Mouse (Mus musculus): ENCODE data around the gene Tns1. TPM values are rescaled to one million over a fixed set of nuclear protein-coding genes. Genes with fewer than 3 reads are reported as not detected.

The Tns1 gene
- polyA plus RNA-seq, 1 experiment from 2014 or later = 15.9 TPM

- H3K4me3 ChIP-seq = no peak overlapping the region
- no peaks in the 10 kb centered on the region for H3K9me3 ChIP-seq
- WGBS = 64% methylated on average over 3 of the region's 3 CpGs
- peak overlapping the region; percentile 81; the same call in 1 of the 2 replicates for H3K27ac ChIP-seq
- peaks cover 51% of the 10 kb centered on the region for H3K4me1 ChIP-seq
- H3K27me3 ChIP-seq (ENCODE audit: poor library complexity, severe bottlenecking) = peaks cover 29% of the 10 kb centered on the region
- no peak for DNase-seq (ENCODE audit: extremely low spot score, low spot score)
- H3K36me3 ChIP-seq (replicated peaks) = no peaks in the 10 kb centered on the region
Observed at GRCm38 (mm10) chr1:74113071-74113470, 11.2 kb downstream of the Tns1 start.

GRCm38 (mm10) chr1:74111696-74112030 lies 12.6 kb downstream of the Tns1 start:
- H3K36me3 ChIP-seq (replicated peaks) = no peaks in the 10 kb centered on the region
- H3K4me1 ChIP-seq = peaks cover 61% of the 10 kb centered on the region
- H3K27me3 ChIP-seq (ENCODE audit: poor library complexity, severe bottlenecking) = peaks cover 31% of the 10 kb centered on the region
- peak overlapping the region; percentile 81 for H3K27ac ChIP-seq
- DNase-seq (ENCODE audit: extremely low spot score, low spot score) = no peak
- 13% methylated on average over 6 of the region's 6 CpGs for WGBS
- peak overlapping the region; percentile 11 for H3K4me3 ChIP-seq
- H3K9me3 ChIP-seq = no peaks in the 10 kb centered on the region

- Histone ChIP-seq H3K4me1 (peaks cover 66% of the 10 kb centered on the region), H3K27me3 (ENCODE audit: poor library complexity, severe bottlenecking) (peaks cover 37% of the 10 kb centered on the region), H3K9me3 (no peaks in the 10 kb centered on the region), H3K27ac (peak overlapping the region; percentile 81), H3K36me3 (replicated peaks) (no peaks in the 10 kb centered on the region), H3K4me3 (peak overlapping the region; percentile 11)
- peak; percentile 69 for DNase-seq (ENCODE audit: extremely low spot score, low spot score)
- 6% methylated on average over 8 of the region's 8 CpGs for WGBS
Observed at GRCm38 (mm10) chr1:74110932-74111695, 13.1 kb downstream of the Tns1 start.

GRCm38 (mm10) chr1:74109670-74110069 lies 14.6 kb downstream of the Tns1 start:
- Histone ChIP-seq H3K4me3 (no peak overlapping the region), H3K9me3 (no peaks in the 10 kb centered on the region), H3K27me3 (ENCODE audit: poor library complexity, severe bottlenecking) (peaks cover 37% of the 10 kb centered on the region), H3K36me3 (replicated peaks) (no peaks in the 10 kb centered on the region), H3K4me1 (peaks cover 74% of the 10 kb centered on the region), H3K27ac (peak overlapping the region; percentile 81)
- no peak for DNase-seq (ENCODE audit: extremely low spot score, low spot score)
- 51% methylated on average over 2 of the region's 2 CpGs for WGBS

GRCm38 (mm10) chr1:74107931-74108618 lies 16.2 kb downstream of the Tns1 start:
- H3K27ac ChIP-seq = peak overlapping the region; percentile 51
- H3K9me3 ChIP-seq = no peaks in the 10 kb centered on the region
- no peak overlapping the region for H3K4me3 ChIP-seq
- peaks cover 87% of the 10 kb centered on the region for H3K4me1 ChIP-seq
- no peaks in the 10 kb centered on the region for H3K36me3 ChIP-seq (replicated peaks)
- DNase-seq (ENCODE audit: extremely low spot score, low spot score) = no peak
- WGBS = 69% methylated on average over 5 of the region's 5 CpGs
- peaks cover 30% of the 10 kb centered on the region for H3K27me3 ChIP-seq (ENCODE audit: poor library complexity, severe bottlenecking)

GRCm38 (mm10) chr1:74106214-74106613 lies 18.0 kb downstream of the Tns1 start:
- H3K27ac ChIP-seq = peak overlapping the region; percentile 56
- no peak for DNase-seq (ENCODE audit: extremely low spot score, low spot score)
- no peak overlapping the region for H3K4me3 ChIP-seq
- H3K27me3 ChIP-seq (ENCODE audit: poor library complexity, severe bottlenecking) = peaks cover 31% of the 10 kb centered on the region
- H3K36me3 ChIP-seq (replicated peaks) = no peaks in the 10 kb centered on the region
- H3K4me1 ChIP-seq = peaks cover 80% of the 10 kb centered on the region
- 69% methylated on average over 6 of the region's 6 CpGs for WGBS
- no peaks in the 10 kb centered on the region for H3K9me3 ChIP-seq

- Histone ChIP-seq H3K27me3 (ENCODE audit: poor library complexity, severe bottlenecking) (peaks cover 33% of the 10 kb centered on the region), H3K9me3 (no peaks in the 10 kb centered on the region), H3K36me3 (replicated peaks) (no peaks in the 10 kb centered on the region), H3K4me3 (no peak overlapping the region), H3K4me1 (peaks cover 77% of the 10 kb centered on the region), H3K27ac (0 out of 2 replicates have a peak overlapping the region, but pooled peaks have one; percentile 56)
- DNase-seq (ENCODE audit: extremely low spot score, low spot score) = no peak
- 90% methylated on average over 4 of the region's 4 CpGs for WGBS
Observed at GRCm38 (mm10) chr1:74105660-74106059, 18.6 kb downstream of the Tns1 start.

GRCm38 (mm10) chr1:74103654-74104353 lies 20.4 kb downstream of the Tns1 start:
- peaks cover 77% of the 10 kb centered on the region for H3K4me1 ChIP-seq
- no peaks in the 10 kb centered on the region for H3K9me3 ChIP-seq
- H3K4me3 ChIP-seq = peak overlapping the region; percentile 14; the same call in 1 of the 2 replicates
- no peaks in the 10 kb centered on the region for H3K36me3 ChIP-seq (replicated peaks)
- DNase-seq (ENCODE audit: extremely low spot score, low spot score) = peak; percentile 39
- WGBS = 11% methylated on average over 6 of the region's 6 CpGs
- peaks cover 41% of the 10 kb centered on the region for H3K27me3 ChIP-seq (ENCODE audit: poor library complexity, severe bottlenecking)
- H3K27ac ChIP-seq = peak overlapping the region; percentile 84

GRCm38 (mm10) chr1:74099001-74099435 lies 25.2 kb downstream of the Tns1 start:
- peak; percentile 43 for DNase-seq (ENCODE audit: extremely low spot score, low spot score)
- H3K4me3 ChIP-seq = peak overlapping the region; percentile 69
- peaks cover 83% of the 10 kb centered on the region for H3K4me1 ChIP-seq
- no peaks in the 10 kb centered on the region for H3K36me3 ChIP-seq (replicated peaks)
- H3K27ac ChIP-seq = peak overlapping the region; percentile 90
- WGBS = under 1% methylated on average over 13 of the region's 14 CpGs
- H3K27me3 ChIP-seq (ENCODE audit: poor library complexity, severe bottlenecking) = peaks cover 81% of the 10 kb centered on the region
- H3K9me3 ChIP-seq = no peaks in the 10 kb centered on the region

GRCm38 (mm10) chr1:74098004-74099000 lies 25.9 kb downstream of the Tns1 start:
- peak; percentile 69 for DNase-seq (ENCODE audit: extremely low spot score, low spot score)
- Histone ChIP-seq H3K4me1 (peaks cover 76% of the 10 kb centered on the region), H3K27ac (peak overlapping the region; percentile 90), H3K27me3 (ENCODE audit: poor library complexity, severe bottlenecking) (peaks cover 81% of the 10 kb centered on the region), H3K36me3 (replicated peaks) (no peaks in the 10 kb centered on the region), H3K9me3 (no peaks in the 10 kb centered on the region), H3K4me3 (peak overlapping the region; percentile 69)
- under 1% methylated on average over 58 of the region's 58 CpGs for WGBS

GRCm38 (mm10) chr1:74095728-74096127 lies 28.5 kb downstream of the Tns1 start:
- no peak for DNase-seq (ENCODE audit: extremely low spot score, low spot score)
- H3K9me3 ChIP-seq = no peaks in the 10 kb centered on the region
- no peak overlapping the region; the same call in 1 of the 2 replicates for H3K27ac ChIP-seq
- peaks cover 84% of the 10 kb centered on the region for H3K4me1 ChIP-seq
- WGBS = 63% methylated on average over 3 of the region's 3 CpGs
- H3K36me3 ChIP-seq (replicated peaks) = no peaks in the 10 kb centered on the region
- no peak overlapping the region for H3K4me3 ChIP-seq
- H3K27me3 ChIP-seq (ENCODE audit: poor library complexity, severe bottlenecking) = peaks cover 78% of the 10 kb centered on the region

GRCm38 (mm10) chr1:74095296-74095695 lies 29.0 kb downstream of the Tns1 start:
- no peak overlapping the region for H3K4me3 ChIP-seq
- H3K27ac ChIP-seq = no peak overlapping the region
- no peaks in the 10 kb centered on the region for H3K9me3 ChIP-seq
- no peak for DNase-seq (ENCODE audit: extremely low spot score, low spot score)
- no peaks in the 10 kb centered on the region for H3K36me3 ChIP-seq (replicated peaks)
- WGBS = 61% methylated on average over 6 of the region's 6 CpGs
- H3K27me3 ChIP-seq (ENCODE audit: poor library complexity, severe bottlenecking) = peaks cover 75% of the 10 kb centered on the region
- H3K4me1 ChIP-seq = peaks cover 85% of the 10 kb centered on the region
